In the genomic region with DNA sequence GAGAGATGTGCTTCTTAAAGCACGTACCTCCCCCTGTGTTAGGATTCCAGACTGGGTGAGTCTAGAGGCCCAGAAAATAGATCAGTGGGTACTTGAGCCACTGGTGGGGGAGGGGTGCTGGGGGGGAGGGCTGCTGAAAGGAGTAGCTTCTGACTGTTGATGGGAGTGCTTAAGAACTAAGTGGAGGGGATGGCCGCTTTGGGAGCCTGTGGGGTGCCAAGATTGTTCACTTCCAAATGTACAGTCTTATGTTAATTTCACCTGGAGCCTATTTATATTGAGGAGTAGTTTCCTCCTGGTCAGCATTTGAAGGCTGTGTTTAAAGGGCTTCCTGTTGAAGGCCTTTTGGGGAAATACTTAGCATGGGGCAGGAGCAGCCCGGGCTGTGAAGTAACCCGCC, we compare ENCODE assay signal across 27 mouse cellular contexts. TPM values are rescaled to one million over a fixed set of nuclear protein-coding genes. Genes with fewer than 3 reads are reported as not detected.
A peak's percentile ranks its signal among the peaks of the same experiment; 100 is the strongest.
DNase-seq lines count a peak whose midpoint lies in the region; ATAC-seq and TF ChIP-seq lines count a peak whose summit lies in the region.
"Had no signal": no experiment of that assay in that cellular context is flagged by ENCODE, and none has a peak within 500 bp of the region (broad histone marks: within the 10 kb centered on the region; RNA-seq: fewer than 3 reads in every experiment).

No protein-coding gene starts in this region.

- WGBS in forebrain, embryonic 16.5 days = 87% methylated on average over 4 of the region's 4 CpGs

- H3K4me2 ChIP-seq in forebrain, embryonic 16.5 days (ENCODE audit: low read length) = no peak overlapping the region
- H3K4me2 ChIP-seq: embryonic facial prominence, embryonic 12.5 days; forebrain, embryonic 13.5 days; forebrain, embryonic 15.5 days had no signal

- H3K4me1 ChIP-seq in E14TG2a.4 (replicated peaks; ENCODE audit: low read depth, low read length) = peaks cover 86% of the 10 kb centered on the region
- no peaks in the 10 kb centered on the region for H3K4me1 ChIP-seq in forebrain, embryonic 16.5 days (replicated peaks; ENCODE audit: control insufficient read depth, insufficient read depth, low read length)
- H3K4me1 ChIP-seq: embryonic facial prominence, embryonic 12.5 days; forebrain, embryonic 13.5 days; forebrain, embryonic 15.5 days had no signal

- DNase-seq in ES-CJ7 (ENCODE audit: low read depth, low spot score) (peak; percentile 99), R1 (ENCODE audit: low read depth, low spot score) (peak; percentile 99), MN1 (ENCODE audit: low spot score) (no peak)
- DNase-seq in spleen, postnatal 4 days (ENCODE audit: low spot score in 2 of 2) = no peak
- DNase-seq: adrenal gland, adult 2 months; adrenal gland, postnatal 10 days; adrenal gland, postnatal 25 days; B cell, adult 2 months; cerebellum, adult 11 months; cerebellum, adult 18-20 months; cerebellum, adult 8-10 months; cerebellum, adult 9-11 months; cerebellum, postnatal 14 days; cerebellum, postnatal 36 days; embryo, embryonic 11 days had no signal

- TF ChIP-seq CTCF in E14TG2a.4 (conservative IDR thresholded peaks at IDR 0.05; ENCODE audit: low read length) = no peak

- ATAC-seq in forebrain, embryonic 16.5 days = no peak
- ATAC-seq: CD4-positive, CD25-positive, alpha-beta regulatory T cell, adult 4 months; forebrain, embryonic 13.5 days; forebrain, embryonic 15.5 days had no signal

- H3K9me3 ChIP-seq in E14TG2a.4 (ENCODE audit: low read length) = no peaks in the 10 kb centered on the region
- H3K9me3 ChIP-seq in forebrain, embryonic 16.5 days (ENCODE audit: control insufficient read depth, low read length) = no peaks in the 10 kb centered on the region
- H3K9me3 ChIP-seq: embryonic facial prominence, embryonic 12.5 days; forebrain, embryonic 13.5 days; forebrain, embryonic 15.5 days; G1E had no signal

- H3K27ac ChIP-seq in forebrain, embryonic 16.5 days (ENCODE audit: low read length) = no peak overlapping the region
- H3K27ac ChIP-seq: embryonic facial prominence, embryonic 12.5 days; forebrain, embryonic 13.5 days; forebrain, embryonic 15.5 days had no signal

- peaks cover 87% of the 10 kb centered on the region for H3K36me3 ChIP-seq in E14TG2a.4 (ENCODE audit: insufficient read depth, low read length)
- peaks cover 51% of the 10 kb centered on the region for H3K36me3 ChIP-seq in forebrain, embryonic 16.5 days (ENCODE audit: control insufficient read depth, insufficient read depth)

- no peak overlapping the region for H3K9ac ChIP-seq in forebrain, embryonic 16.5 days (replicated peaks; ENCODE audit: low read depth, low read length)
- H3K9ac ChIP-seq: embryonic facial prominence, embryonic 12.5 days; forebrain, embryonic 13.5 days; forebrain, embryonic 15.5 days had no signal

- H3K27me3 ChIP-seq in E14TG2a.4 (ENCODE audit: insufficient read depth, low read length) = peaks cover 33% of the 10 kb centered on the region
- no peaks in the 10 kb centered on the region for H3K27me3 ChIP-seq in forebrain, embryonic 16.5 days (replicated peaks; ENCODE audit: control insufficient read depth, insufficient read depth, low read length)
- H3K27me3 ChIP-seq: CH12.LX; embryonic facial prominence, embryonic 12.5 days; forebrain, embryonic 13.5 days; forebrain, embryonic 15.5 days had no signal

- H3K4me3 ChIP-seq in E14TG2a.4 (replicated peaks; ENCODE audit: low read length) = peak overlapping the region; percentile 70
- H3K4me3 ChIP-seq in forebrain, embryonic 16.5 days (replicated peaks; ENCODE audit: low read length) = no peak overlapping the region
- H3K4me3 ChIP-seq: embryonic facial prominence, embryonic 12.5 days; forebrain, embryonic 13.5 days; forebrain, embryonic 15.5 days had no signal

RNA-seq across cellular contexts. Expression of a gene that starts 11.2 kb away (rescaled TPM):
- 83.1 and 86.0 TPM in 2 replicates for polyA plus RNA-seq in forebrain, embryonic 16.5 days (2015; fragmentation: Nextera tagmentation; extraction: Ambion mirVana)

RNA-seq across cellular contexts. Expression of a gene that starts 16.0 kb away (rescaled TPM):
- 12.5 TPM in 2 replicates for polyA plus RNA-seq in forebrain, embryonic 16.5 days (2015; fragmentation: Nextera tagmentation; extraction: Ambion mirVana)

RNA-seq across cellular contexts. Expression of a gene that starts 24.6 kb away (rescaled TPM):
- not detected in 2 replicates for polyA plus RNA-seq in forebrain, embryonic 16.5 days (2015; fragmentation: Nextera tagmentation; extraction: Ambion mirVana)
- polyA plus RNA-seq: brain, embryonic 14.5 days; CD4-positive, CD25-positive, alpha-beta regulatory T cell, adult 4 months; embryonic facial prominence, embryonic 12.5 days; embryonic facial prominence, embryonic 14.5 days; forebrain, embryonic 11.5 days; forebrain, embryonic 13.5 days; forebrain, embryonic 15.5 days; frontal cortex, adult 2 months; G1E had no signal

RNA-seq across cellular contexts. Expression of a gene that starts 25.5 kb away (rescaled TPM):
- 15.8 and 18.7 TPM in 2 replicates for polyA plus RNA-seq in forebrain, embryonic 16.5 days (2015; fragmentation: Nextera tagmentation; extraction: Ambion mirVana)

Comparison
In these comparisons a context has a peak if more than half of its experiments do, and no peak if none do; other contexts are left out.
1. DNase-seq: peak in ES-CJ7 (single experiment) and R1 (single experiment); none in spleen, postnatal 4 days (0 of 2) and MN1 (single experiment).